Mouse (Mus musculus) neural tube, embryonic 15.5 days (tissue): Measurements from ENCODE around the gene Dpp8. TPM values are rescaled to one million over a fixed set of nuclear protein-coding genes. Genes with fewer than 3 reads are reported as not detected.

ENCODE experiments used
- ATAC-seq: fragments of 200-750 bp; cut with Nextera tagmentation; 2 replicates; pipeline ENCODE4 v1.8.0; 2017; ENCODE audit warnings: mild to moderate bottlenecking, moderate TSS enrichment, moderate library complexity; ENCODE audit not compliant: low FRiP score
- H3K27ac ChIP-seq: fragments of 300-500 bp; sonication (generic); replicated peaks from 2 replicates; pipeline ENCODE4 v1.5.1; 2015; ENCODE audit warnings: mild to moderate bottlenecking, inconsistent platforms
- H3K27me3 ChIP-seq: fragments of 300-500 bp; sonication (generic); replicated peaks from 2 replicates; pipeline ENCODE4 v1.6.1; 2015; ENCODE audit warnings: inconsistent platforms
- H3K36me3 ChIP-seq: fragments of 300-500 bp; sonication (generic); 2 replicates; pipeline ENCODE4 v1.6.1; 2015; ENCODE audit warnings: inconsistent platforms
- H3K4me1 ChIP-seq: fragments of 300-500 bp; sonication (generic); 2 replicates; pipeline ENCODE4 v1.6.1; 2015; ENCODE audit warnings: inconsistent platforms
- H3K4me2 ChIP-seq: fragments of 300-500 bp; sonication (generic); 2 replicates; pipeline ENCODE4 v1.6.1; 2015; ENCODE audit warnings: inconsistent platforms, mild to moderate bottlenecking, moderate library complexity
- H3K4me3 ChIP-seq: fragments of 300-500 bp; sonication (generic); replicated peaks from 2 replicates; pipeline ENCODE4 v1.5.1; 2015; ENCODE audit warnings: mild to moderate bottlenecking, inconsistent platforms
- H3K9ac ChIP-seq: fragments of 300-500 bp; sonication (generic); replicated peaks from 2 replicates; pipeline ENCODE4 v1.6.1; 2015; ENCODE audit warnings: mild to moderate bottlenecking, inconsistent platforms
- H3K9me3 ChIP-seq: fragments of 300-500 bp; sonication (generic); replicated peaks from 2 replicates; pipeline ENCODE4 v1.6.1; 2016; ENCODE audit warnings: inconsistent platforms
- WGBS: fragments of 180-500 bp; shearing (Covaris S2); methylation state at CpG from one replicate; pipeline ENCODE4 v1.1.7; 2015; ENCODE audit warnings: mixed read lengths; 5-methylcytosine and 5-hydroxymethylcytosine counted together
- polyA plus RNA-seq: library from polyadenylated mRNA; unstranded; fragments of >200 nt; fragmentation: Nextera tagmentation; extraction: Ambion mirVana; gene quantifications from 2 replicates; pipeline ENCODE4 v1.2.1, GENCODE M21; 2015

Gene Dpp8
- polyA plus RNA-seq, 1 experiment from 2014 or later, result 32.9 TPM

GRCm38 (mm10) chr9:65094237-65094636 lies 62.0 kb downstream of the Dpp8 start:
- Histone ChIP-seq H3K4me2 (no peak overlapping the region), H3K9me3 (no peaks in the 10 kb centered on the region), H3K27ac (no peak overlapping the region), H3K4me3 (no peak overlapping the region), H3K9ac (no peak overlapping the region), H3K36me3 (no peaks in the 10 kb centered on the region), H3K27me3 (no peaks in the 10 kb centered on the region), H3K4me1 (peaks cover 5% of the 10 kb centered on the region; the same call in 1 of the 2 replicates)
- 42% methylated on average over 6 of the region's 6 CpGs for WGBS
- ATAC-seq, result no peak; the same call in 1 of the 2 replicates

- Histone ChIP-seq H3K4me3 (peak within 1 kb of the TSS; percentile 63), H3K36me3 (no peaks in the 10 kb centered on the region), H3K9me3 (no peaks in the 10 kb centered on the region), H3K9ac (peak within 1 kb of the TSS; percentile 64), H3K27ac (peak within 1 kb of the TSS; percentile 82), H3K4me2 (peak within 1 kb of the TSS; percentile 96), H3K27me3 (no peaks in the 10 kb centered on the region), H3K4me1 (peaks cover 29% of the 10 kb centered on the region)
- WGBS, result 2% methylated on average over 32 of the region's 76 CpGs
- ATAC-seq, result peak; percentile 34; the same call in 1 of the 2 replicates
These were observed 68.9 kb downstream of the Dpp8 start, which contains the start of gene Igdcc4 for GRCm38 (mm10) chr9:65100991-65101685. Igdcc4 (plus strand) TSS chr9:65101486.

DNA sequence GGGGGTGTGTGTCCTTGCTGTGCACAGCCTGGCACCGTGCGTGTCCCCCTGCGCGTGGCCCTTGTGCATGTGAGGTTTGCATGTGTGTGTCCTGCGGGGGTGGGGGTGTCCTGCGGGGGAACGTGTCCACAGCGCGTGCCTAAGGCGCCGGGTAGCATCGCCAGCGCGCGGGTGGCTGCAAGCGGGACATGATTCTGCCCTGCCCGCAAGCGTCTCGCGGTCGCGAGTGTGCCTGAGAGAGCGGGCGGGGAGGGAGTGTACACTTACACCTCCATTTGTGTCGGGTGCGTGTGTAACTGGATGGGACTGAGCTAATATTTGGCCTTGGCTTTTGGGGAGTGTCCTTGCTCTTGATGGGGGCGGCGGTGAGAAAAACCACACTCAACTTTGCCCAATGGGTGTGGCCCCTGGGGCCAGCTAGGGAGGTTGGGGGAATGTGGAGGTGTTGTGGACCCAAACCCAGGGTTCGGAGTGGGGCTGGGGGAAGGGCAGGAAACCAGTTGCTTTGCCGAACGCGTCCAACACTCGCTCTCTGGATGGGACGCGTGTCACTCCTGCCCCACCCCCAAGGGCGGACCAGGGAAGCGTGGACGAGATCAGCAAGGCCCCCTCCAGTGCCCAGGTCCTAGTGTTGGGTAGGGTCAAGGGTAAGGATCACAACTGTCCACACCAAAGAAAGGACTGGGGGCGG lies 69.6 kb downstream of the Dpp8 start:
- peak overlapping the region; percentile 64 for H3K9ac ChIP-seq
- WGBS, result under 1% methylated on average over 39 of the region's 39 CpGs
- H3K4me2 ChIP-seq, result peak overlapping the region; percentile 96
- H3K4me1 ChIP-seq, result peaks cover 29% of the 10 kb centered on the region
- H3K36me3 ChIP-seq, result no peaks in the 10 kb centered on the region
- peak; percentile 71 for ATAC-seq
- H3K27me3 ChIP-seq, result no peaks in the 10 kb centered on the region
- H3K27ac ChIP-seq, result peak overlapping the region; percentile 82
- peak overlapping the region; percentile 63 for H3K4me3 ChIP-seq
- H3K9me3 ChIP-seq, result no peaks in the 10 kb centered on the region

DNA sequence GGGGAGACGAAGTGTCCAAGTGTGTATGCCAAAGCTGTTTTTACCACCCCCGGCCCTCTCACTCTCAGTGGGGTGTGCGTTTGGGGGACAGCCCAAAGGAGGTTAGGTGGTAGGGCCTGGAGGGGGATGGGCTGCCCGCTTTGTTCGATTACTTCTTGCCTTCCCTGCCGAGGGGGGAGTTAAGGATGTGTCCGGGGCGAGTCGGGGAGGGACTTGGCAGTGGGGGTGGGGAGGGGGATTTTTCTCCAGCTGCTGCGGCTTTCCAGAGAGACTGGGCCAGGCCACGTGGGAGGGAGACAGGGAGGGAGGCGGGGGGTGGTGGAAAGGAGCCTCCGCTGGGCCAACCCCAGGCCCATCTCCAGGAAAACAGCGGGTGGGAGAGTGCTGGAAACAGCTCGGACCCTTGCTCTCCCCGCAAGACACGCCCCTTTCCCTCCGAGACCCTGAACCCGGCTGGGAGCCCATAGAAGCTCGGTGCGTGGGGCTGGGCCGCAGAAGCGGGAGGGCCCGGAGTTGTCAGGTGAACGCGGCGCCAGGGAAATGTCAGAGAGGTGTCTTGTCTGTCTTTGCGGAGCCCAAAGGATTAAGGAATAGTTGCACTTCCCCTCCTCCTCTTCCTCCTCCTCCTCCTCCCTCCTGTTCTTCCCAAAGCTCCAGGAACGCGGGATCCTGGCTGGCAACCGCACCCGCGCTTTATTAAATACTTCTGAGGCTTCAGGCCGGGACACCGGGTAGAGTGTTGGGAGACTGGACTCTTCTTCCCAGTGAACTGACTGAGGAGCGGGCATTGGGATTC lies 70.4 kb downstream of the Dpp8 start:
- H3K4me2 ChIP-seq, result peak overlapping the region; percentile 96
- peak; percentile 63 for ATAC-seq
- peaks cover 29% of the 10 kb centered on the region for H3K4me1 ChIP-seq
- H3K9me3 ChIP-seq, result no peaks in the 10 kb centered on the region
- H3K27ac ChIP-seq, result peak overlapping the region; percentile 82
- 3% methylated on average over 35 of the region's 36 CpGs for WGBS
- no peaks in the 10 kb centered on the region for H3K36me3 ChIP-seq
- H3K27me3 ChIP-seq, result no peaks in the 10 kb centered on the region
- peak overlapping the region; percentile 63 for H3K4me3 ChIP-seq
- H3K9ac ChIP-seq, result peak overlapping the region; percentile 64

DNA sequence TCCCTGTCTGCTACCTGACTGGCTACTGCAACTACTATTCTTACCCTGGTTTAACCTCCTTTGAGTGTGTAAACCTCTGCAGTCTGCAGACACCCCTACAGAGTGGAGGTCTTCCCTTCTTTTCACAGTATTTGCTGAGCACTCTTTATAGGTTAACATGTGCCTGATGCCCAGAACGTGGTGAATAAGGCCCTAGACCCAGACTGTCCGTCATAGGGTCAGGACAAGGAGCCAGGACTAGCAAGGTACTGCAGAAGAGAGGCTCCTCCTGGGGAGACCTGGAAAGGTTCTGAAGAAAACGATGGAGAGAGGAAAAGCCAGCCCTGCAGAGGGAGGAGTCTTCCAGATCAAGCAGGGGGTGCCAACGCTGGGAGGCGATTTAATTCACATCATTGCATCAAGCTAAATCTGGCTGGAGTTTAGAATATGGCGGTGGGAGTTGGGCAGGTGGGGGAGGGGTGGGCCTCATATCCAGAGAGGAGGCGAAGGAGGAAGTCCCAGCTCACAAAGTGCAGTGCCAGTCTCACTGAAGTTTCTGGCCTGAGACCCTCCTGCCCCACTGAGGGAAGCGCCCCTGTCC lies 71.0 kb downstream of the Dpp8 start:
- peak overlapping the region; percentile 96 for H3K4me2 ChIP-seq
- peaks cover 29% of the 10 kb centered on the region for H3K4me1 ChIP-seq
- 27% methylated on average over 8 of the region's 8 CpGs for WGBS
- no peaks in the 10 kb centered on the region for H3K36me3 ChIP-seq
- H3K9ac ChIP-seq, result peak overlapping the region; percentile 64
- peak overlapping the region; percentile 63 for H3K4me3 ChIP-seq
- H3K9me3 ChIP-seq, result no peaks in the 10 kb centered on the region
- peak overlapping the region; percentile 82 for H3K27ac ChIP-seq
- no peaks in the 10 kb centered on the region for H3K27me3 ChIP-seq
- ATAC-seq, result no peak

DNA sequence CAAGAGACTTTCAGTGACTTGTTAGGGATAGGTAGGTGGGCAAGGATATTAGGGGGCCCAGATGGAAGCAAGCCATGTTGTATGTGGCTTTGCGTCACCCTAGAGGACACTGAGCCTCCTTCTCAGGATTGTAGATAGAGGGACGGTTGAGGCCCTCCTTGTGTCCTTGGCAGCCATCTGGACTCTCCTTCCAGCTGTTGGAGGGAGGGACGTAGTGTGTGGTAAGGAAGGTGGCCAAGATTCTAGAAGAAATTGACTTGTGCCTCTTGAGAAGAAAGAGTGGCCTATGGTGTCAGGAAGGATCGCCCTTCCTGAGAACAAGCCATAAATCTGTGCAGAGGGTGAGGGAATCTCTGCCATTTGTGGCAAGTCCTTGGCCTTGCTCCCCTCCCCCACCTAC lies 74.6 kb downstream of the Dpp8 start:
- Histone ChIP-seq H3K4me2 (no peak overlapping the region), H3K9ac (no peak overlapping the region), H3K36me3 (no peaks in the 10 kb centered on the region), H3K4me3 (no peak overlapping the region), H3K9me3 (no peaks in the 10 kb centered on the region), H3K27ac (no peak overlapping the region), H3K27me3 (no peaks in the 10 kb centered on the region), H3K4me1 (peaks cover 36% of the 10 kb centered on the region)
- no peak for ATAC-seq
- 87% methylated on average over 4 of the region's 4 CpGs for whole genome bisulfite sequencing

GRCm38 (mm10) chr9:65107893-65108292 lies 75.7 kb downstream of the Dpp8 start:
- ATAC-seq, result no peak
- H3K9ac ChIP-seq, result no peak overlapping the region
- no peaks in the 10 kb centered on the region for H3K9me3 ChIP-seq
- no peak overlapping the region for H3K4me3 ChIP-seq
- WGBS, result 84% methylated on average over 1 of the region's 1 CpGs
- H3K36me3 ChIP-seq, result no peaks in the 10 kb centered on the region
- no peaks in the 10 kb centered on the region for H3K27me3 ChIP-seq
- no peak overlapping the region for H3K4me2 ChIP-seq
- no peak overlapping the region for H3K27ac ChIP-seq
- peaks cover 27% of the 10 kb centered on the region for H3K4me1 ChIP-seq

- Histone ChIP-seq H3K4me1 (peaks cover 14% of the 10 kb centered on the region), H3K4me3 (no peak overlapping the region), H3K27me3 (no peaks in the 10 kb centered on the region), H3K9ac (no peak overlapping the region), H3K9me3 (no peaks in the 10 kb centered on the region), H3K36me3 (peaks cover 3% of the 10 kb centered on the region), H3K27ac (peak overlapping the region; percentile 45), H3K4me2 (peak overlapping the region; percentile 36)
- ATAC-seq, result peak; percentile 60; the same call in 1 of the 2 replicates
- WGBS, result 11% methylated on average over 24 of the region's 24 CpGs
These were observed 77.2 kb downstream of the Dpp8 start for GRCm38 (mm10) chr9:65109132-65110072.

- 79% methylated on average over 5 of the region's 5 CpGs for WGBS
- Histone ChIP-seq H3K27ac (no peak overlapping the region), H3K27me3 (no peaks in the 10 kb centered on the region), H3K9me3 (no peaks in the 10 kb centered on the region), H3K9ac (no peak overlapping the region), H3K4me1 (peaks cover 14% of the 10 kb centered on the region), H3K4me2 (no peak overlapping the region), H3K36me3 (peaks cover 22% of the 10 kb centered on the region), H3K4me3 (no peak overlapping the region)
- ATAC-seq, result no peak
These were observed 79.5 kb downstream of the Dpp8 start for GRCm38 (mm10) chr9:65111698-65112097.

DNA sequence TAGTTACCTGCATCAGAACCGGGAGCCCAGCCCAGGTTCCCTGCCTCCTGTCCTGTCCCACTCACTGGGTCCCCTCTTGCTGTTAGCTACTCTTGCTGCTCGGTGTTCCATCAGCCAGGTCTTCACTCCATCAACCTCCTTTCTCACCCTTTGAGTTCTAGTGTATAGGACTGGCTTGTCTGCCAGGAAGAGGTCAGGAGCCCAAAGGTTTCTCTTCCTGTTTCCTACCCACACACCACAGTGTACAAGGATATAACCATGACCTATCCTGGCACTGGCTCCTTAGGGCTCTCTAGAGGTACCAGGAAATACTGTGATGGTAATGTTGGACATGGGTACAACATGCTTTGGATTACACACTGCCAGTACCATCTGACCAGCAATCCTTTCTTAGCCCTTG lies 81.5 kb downstream of the Dpp8 start:
- ATAC-seq, result no peak
- H3K36me3 ChIP-seq, result peaks cover 35% of the 10 kb centered on the region
- no peaks in the 10 kb centered on the region for H3K9me3 ChIP-seq
- H3K9ac ChIP-seq, result no peak overlapping the region
- no peak overlapping the region for H3K4me2 ChIP-seq
- H3K27ac ChIP-seq, result no peak overlapping the region
- WGBS, result 88% methylated on average over 2 of the region's 2 CpGs
- no peak overlapping the region for H3K4me3 ChIP-seq
- H3K27me3 ChIP-seq, result no peaks in the 10 kb centered on the region
- peaks cover 14% of the 10 kb centered on the region for H3K4me1 ChIP-seq
